In genomic region chr7:132931560-132932351, GRCm38 (mm10) we compare ENCODE assay signal across 8 mouse cellular contexts. TPM values are rescaled to one million over a fixed set of nuclear protein-coding genes. Genes with fewer than 3 reads are reported as not detected.
A peak's percentile ranks its signal among the peaks of the same experiment; 100 is the strongest.
DNase-seq lines count a peak whose midpoint lies in the region; ATAC-seq and TF ChIP-seq lines count a peak whose summit lies in the region.

No protein-coding gene starts in this region.

- peak; percentile 8; the same call in 1 of the 2 replicates for ATAC-seq in cerebellum, adult (ENCODE audit: insufficient number of reproducible peaks, low FRiP score, low TSS enrichment)
- ATAC-seq in forebrain, embryonic 16.5 days = peak; percentile 35; the same call in 1 of the 2 replicates

- H3K36me3 ChIP-seq in MEL (ENCODE audit: control insufficient read depth in 1 of 2, insufficient read depth in 2 of 2, low read length in 2 of 2) = peaks cover 0 to 27% of the 10 kb centered on the region in 2 experiments; a peak in 2 of 4 replicates
- H3K36me3 ChIP-seq in forebrain, embryonic 16.5 days (ENCODE audit: control insufficient read depth, insufficient read depth) = no peaks in the 10 kb centered on the region

- no peak for TF ChIP-seq CTCF in MEL (IDR thresholded peaks at IDR 0.05 in 2 of 3, conservative IDR thresholded peaks at IDR 0.05 in 1 of 3; ENCODE audit: control insufficient read depth in 1 of 3, insufficient read depth in 1 of 3, low read depth in 2 of 3, low read length in 3 of 3, poor library complexity in 1 of 3, severe bottlenecking in 1 of 3)

- TF ChIP-seq RAD21 in MEL (IDR thresholded peaks at IDR 0.05; ENCODE audit: low read depth, low read length) = no peak

- peak overlapping the region; percentile 75 for H3K4me2 ChIP-seq in forebrain, embryonic 16.5 days (ENCODE audit: low read length)

- no peak; a peak in 1 of 4 replicates for TF ChIP-seq POLR2A in MEL (IDR thresholded peaks at IDR 0.05; ENCODE audit: control insufficient read depth in 1 of 2, insufficient read depth in 1 of 2, low read depth in 1 of 2, low read length in 2 of 2, poor library complexity in 1 of 2)

- peak overlapping the region; percentile 59 for H3K27ac ChIP-seq in MEL (ENCODE audit: control insufficient read depth, low read depth, low read length)
- peak overlapping the region; percentile 98 for H3K27ac ChIP-seq in forebrain, embryonic 16.5 days (ENCODE audit: low read length)

- intact Hi-C loops in heart, postnatal 25 days (cut with DNase I) = loop anchor here (5.0 kb wide), 2 partner anchors 36 to 71 kb away; no protein-coding TSS in a partner anchor

- peaks cover 6 to 24% of the 10 kb centered on the region in 2 experiments; a peak in 3 of 4 replicates for H3K4me1 ChIP-seq in MEL (ENCODE audit: control insufficient read depth in 1 of 2, insufficient read depth in 2 of 2, low read length in 2 of 2)
- peaks cover 15% of the 10 kb centered on the region for H3K4me1 ChIP-seq in forebrain, embryonic 16.5 days (replicated peaks; ENCODE audit: control insufficient read depth, insufficient read depth, low read length)

- no peak for TF ChIP-seq EP300 in MEL (IDR thresholded peaks at IDR 0.05; ENCODE audit: low read depth in 1 of 2, low read length in 2 of 2)

- H3K4me3 ChIP-seq in MEL (ENCODE audit: control insufficient read depth in 1 of 2, insufficient read depth in 1 of 2, low read depth in 2 of 2, low read length in 2 of 2) = peak overlapping the region; percentile 88 to 94
- peak overlapping the region; percentile 94 for H3K4me3 ChIP-seq in forebrain, embryonic 16.5 days (replicated peaks; ENCODE audit: low read length)

- peak overlapping the region; percentile 89 for H3K9ac ChIP-seq in MEL (ENCODE audit: control insufficient read depth, low read depth, low read length, poor library complexity, severe bottlenecking)
- H3K9ac ChIP-seq in forebrain, embryonic 16.5 days (replicated peaks; ENCODE audit: low read depth, low read length) = peak overlapping the region; percentile 96

- under 1% methylated on average over 45 of the region's 55 CpGs for WGBS in forebrain, embryonic 16.5 days
- under 1% methylated on average over 55 of the region's 55 CpGs for WGBS in large intestine, adult 2 months

- no peaks in the 10 kb centered on the region for H3K9me3 ChIP-seq in MEL (replicated peaks; ENCODE audit: insufficient read depth, low read length)
- no peaks in the 10 kb centered on the region for H3K9me3 ChIP-seq in forebrain, embryonic 16.5 days (ENCODE audit: control insufficient read depth, low read length)

- H3K79me2 ChIP-seq in MEL (ENCODE audit: control insufficient read depth, insufficient read depth, low read length, poor library complexity) = peaks cover 41% of the 10 kb centered on the region

- peak; percentile 84 for DNase-seq in MEL (ENCODE audit: low read depth, low spot score)
- peak; percentile 29 for DNase-seq in heart, postnatal 25 days (ENCODE audit: low spot score)
- peak; percentile 29 for DNase-seq in large intestine, adult 2 months (ENCODE audit: low read depth, low spot score)
- peak; percentile 41 for DNase-seq in lung, postnatal 25 days (ENCODE audit: low spot score)
- DNase-seq in ovary, postnatal 14 days (ENCODE audit: low spot score) = peak; percentile 31
- DNase-seq in urinary bladder, postnatal 14 days (ENCODE audit: low spot score) = peak; percentile 50

- no peaks in the 10 kb centered on the region for H3K27me3 ChIP-seq in MEL (ENCODE audit: control insufficient read depth in 1 of 2, insufficient read depth in 2 of 2, low read length in 2 of 2)
- no peaks in the 10 kb centered on the region for H3K27me3 ChIP-seq in forebrain, embryonic 16.5 days (replicated peaks; ENCODE audit: control insufficient read depth, insufficient read depth, low read length)

TF ChIP-seq in MEL, 35 proteins besides CTCF, POLR2A, EP300 and RAD21:
- TF ChIP-seq ETS1 (IDR thresholded peaks at IDR 0.05; ENCODE audit: low read depth, low read length) = no peak
- peak; percentile 7; the same call in 1 of the 2 replicates for TF ChIP-seq MYB (IDR thresholded peaks at IDR 0.05; ENCODE audit: low read depth, low read length)
- TF ChIP-seq MXI1 (IDR thresholded peaks at IDR 0.05; ENCODE audit: low read depth, low read length) = peak; percentile 31; the same call in 1 of the 2 replicates
- TF ChIP-seq TBP (IDR thresholded peaks at IDR 0.05; ENCODE audit: low read depth, low read length) = 0 out of 2 replicates have a peak, but pooled peaks have one; percentile 1

RNA-seq across cellular contexts. Expression of gene Zranb1, which starts 0.8 kb away (rescaled TPM):
- 18.0 and 18.5 TPM in 2 replicates for total RNA-seq in MEL (2012; rRNA removed)
- polyA plus RNA-seq in MEL (2012; ENCODE audit: insufficient read depth in 1 of 2, insufficient read length in 2 of 2, low read depth in 1 of 2, low replicate concordance in 2 of 2, missing spikeins in 1 of 2) = 10 to 100 TPM in 1 of 2 experiments, not detected in 1; 17.4 TPM
- 22.6 and 22.8 TPM in 2 replicates for polyA plus RNA-seq in forebrain, embryonic 16.5 days (2015; fragmentation: Nextera tagmentation; extraction: Ambion mirVana)
- total RNA-seq in heart, postnatal 25 days (2021) = 10 to 100 TPM; 28.4 to 34.8 TPM
- 4.6 and 5.6 TPM in 2 replicates for polyA plus RNA-seq in large intestine, adult 2 months (2012; rRNA removed)

Comparison
In these comparisons a context has a peak if more than half of its experiments do, and no peak if none do; other contexts are left out.
1. Peak in every context shown above with its lines: DNase-seq, ATAC-seq, H3K4me3 ChIP-seq and H3K27ac ChIP-seq.
2. DNase-seq: peak in every context shown above with its lines; median percentile 84 in MEL; 50 in urinary bladder, postnatal 14 days; 41 in lung, postnatal 25 days; 31 in ovary, postnatal 14 days; 29 in heart, postnatal 25 days; 29 in large intestine, adult 2 months.